In the genomic region with DNA sequence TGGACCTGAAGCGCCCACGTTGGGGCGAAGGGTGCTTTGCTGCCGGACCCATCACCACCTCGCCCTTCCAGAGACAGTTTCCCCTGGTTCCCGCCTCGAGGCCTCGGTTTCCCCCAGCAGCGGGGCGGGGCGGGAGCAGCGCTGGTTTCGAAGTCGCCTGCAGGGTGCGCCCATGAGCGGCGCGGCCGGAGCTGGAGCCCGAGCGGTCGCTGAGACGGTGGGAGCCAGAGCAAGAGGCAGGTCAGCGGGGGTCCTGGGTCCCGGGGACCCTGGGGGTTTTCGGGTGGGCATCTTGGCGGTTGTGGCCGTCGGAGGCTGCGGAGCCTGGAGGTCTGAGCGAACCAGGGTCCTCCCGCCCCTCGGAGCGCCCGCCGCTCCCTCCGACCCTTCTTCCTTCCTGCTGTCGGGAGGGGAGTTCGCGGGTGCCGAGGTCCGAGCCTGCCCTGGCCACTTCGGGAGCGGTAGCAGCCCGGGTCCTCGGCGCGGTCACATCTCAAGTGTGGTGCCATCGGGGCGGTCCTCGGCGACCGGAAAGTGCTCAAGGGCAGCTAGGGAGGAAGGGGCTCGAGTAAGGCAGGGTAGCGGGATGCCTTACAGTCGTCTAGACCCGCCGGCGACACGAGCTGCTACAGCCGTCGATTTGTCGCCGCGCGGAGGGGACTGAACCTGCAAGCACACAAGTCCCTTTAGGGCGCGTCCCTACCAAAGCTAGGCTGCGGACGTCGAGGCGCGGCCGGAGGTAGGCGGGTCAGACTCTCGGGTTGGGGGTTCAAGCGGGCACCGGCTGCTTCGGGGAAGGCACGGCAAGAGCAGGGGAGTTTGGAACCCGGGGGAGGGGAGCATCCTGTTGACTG, we compare ENCODE assay signal across 8 mouse cellular contexts. TPM values are rescaled to one million over a fixed set of nuclear protein-coding genes. Genes with fewer than 3 reads are reported as not detected.
DNase-seq lines count a peak whose midpoint lies in the region; ATAC-seq and TF ChIP-seq lines count a peak whose summit lies in the region.

No protein-coding gene starts in this region.

- peak; percentile 42 for ATAC-seq in granulocyte monocyte progenitor cell, adult 5-6 weeks (replicated peaks; ENCODE audit: poor library complexity, severe bottlenecking)
- peak; percentile 70 for ATAC-seq in intestine, embryonic 14.5 days (replicated peaks; ENCODE audit: low FRiP score, low TSS enrichment, low read depth)
- peak; percentile 52 for ATAC-seq in liver, embryonic 16.5 days (ENCODE audit: low read depth)

- peak overlapping the region; percentile 47 for H3K9ac ChIP-seq in intestine, embryonic 14.5 days (ENCODE audit: low read length)
- H3K9ac ChIP-seq in liver, embryonic 16.5 days (ENCODE audit: low read depth, low read length) = peak overlapping the region; percentile 61

- H3K9me3 ChIP-seq in intestine, embryonic 14.5 days (ENCODE audit: control insufficient read depth, low read length) = no peaks in the 10 kb centered on the region
- no peaks in the 10 kb centered on the region for H3K9me3 ChIP-seq in liver, embryonic 16.5 days (replicated peaks; ENCODE audit: control insufficient read depth, low read length)

- peak overlapping the region; percentile 73 for H3K4me2 ChIP-seq in intestine, embryonic 14.5 days (ENCODE audit: low read length)
- peak overlapping the region; percentile 67 for H3K4me2 ChIP-seq in liver, embryonic 16.5 days (ENCODE audit: low read depth, low read length)

- TF ChIP-seq CTCF in testis, adult 2 months (IDR thresholded peaks at IDR 0.05; ENCODE audit: control insufficient read depth, insufficient read depth, insufficient replicate concordance, low read depth, low read length) = 0 out of 2 replicates have a peak, but pooled peaks have one; percentile 26

- H3K27ac ChIP-seq in intestine, embryonic 14.5 days (ENCODE audit: low read depth) = 0 out of 2 replicates have a peak overlapping the region, but pooled peaks have one; percentile 38
- H3K27ac ChIP-seq in liver, embryonic 16.5 days (ENCODE audit: low read length) = no peak overlapping the region
- H3K27ac ChIP-seq in testis, adult 2 months (ENCODE audit: control insufficient read depth, insufficient read depth, low read depth, low read length) = no peak overlapping the region

- WGBS in intestine, embryonic 14.5 days = under 1% methylated on average over 76 of the region's 81 CpGs
- WGBS in liver, embryonic 16.5 days (ENCODE audit: insufficient replicate concordance) = under 1% methylated on average over 80 of the region's 81 CpGs

- H3K27me3 ChIP-seq in intestine, embryonic 14.5 days (replicated peaks; ENCODE audit: control insufficient read depth, insufficient read depth, low read length) = peaks cover 21% of the 10 kb centered on the region
- peaks cover 26% of the 10 kb centered on the region for H3K27me3 ChIP-seq in liver, embryonic 16.5 days (ENCODE audit: control insufficient read depth, insufficient read depth, low read depth, low read length)
- no peaks in the 10 kb centered on the region for H3K27me3 ChIP-seq in testis, adult 2 months (ENCODE audit: control insufficient read depth, insufficient read depth, low read length)

- H3K4me1 ChIP-seq in intestine, embryonic 14.5 days (replicated peaks; ENCODE audit: control insufficient read depth, insufficient read depth, low read length) = peaks cover 9% of the 10 kb centered on the region
- H3K4me1 ChIP-seq in liver, embryonic 16.5 days (ENCODE audit: control insufficient read depth, low read depth, low read length) = peaks cover 7% of the 10 kb centered on the region
- H3K4me1 ChIP-seq in testis, adult 2 months (ENCODE audit: control insufficient read depth, insufficient read depth, low read length) = peaks cover 12% of the 10 kb centered on the region

- peak; percentile 52 to 55 for DNase-seq in left cerebral cortex, adult 18-20 months (ENCODE audit: low spot score in 2 of 2)
- DNase-seq in left cerebral cortex, adult 9 months (ENCODE audit: low spot score in 2 of 2) = no peak
- DNase-seq in cerebellum, postnatal 4 days (ENCODE audit: low spot score in 2 of 2) = peak; percentile 41 to 82
- peak; percentile 87 for DNase-seq in intestine, embryonic 14.5 days (ENCODE audit: low spot score)
- peak; percentile 79 for DNase-seq in neural tube, embryonic 10.5 days (ENCODE audit: extremely low spot score, low spot score)

- no peak for TF ChIP-seq POLR2A in testis, adult 2 months (IDR thresholded peaks at IDR 0.05; ENCODE audit: control insufficient read depth, low read depth, low read length)

- no peaks in the 10 kb centered on the region; the same call in 1 of the 2 replicates for H3K36me3 ChIP-seq in intestine, embryonic 14.5 days (ENCODE audit: control insufficient read depth, insufficient read depth, low read length)
- H3K36me3 ChIP-seq in liver, embryonic 16.5 days (ENCODE audit: control insufficient read depth, insufficient read depth) = no peaks in the 10 kb centered on the region
- no peaks in the 10 kb centered on the region for H3K36me3 ChIP-seq in testis, adult 2 months (ENCODE audit: control insufficient read depth, insufficient read depth, low read length)

- H3K4me3 ChIP-seq in intestine, embryonic 14.5 days (ENCODE audit: low read depth, low read length) = peak overlapping the region; percentile 47
- H3K4me3 ChIP-seq in liver, embryonic 16.5 days (ENCODE audit: low read depth, low read length) = peak overlapping the region; percentile 63
- peak overlapping the region; percentile 58 for H3K4me3 ChIP-seq in testis, adult 2 months (ENCODE audit: control insufficient read depth, low read depth, low read length)

RNA-seq across cellular contexts. Expression of gene Adora2a, which starts 0.5 kb away (rescaled TPM):
- 10 to 100 TPM; 17.3 to 35.0 TPM for total RNA-seq in left cerebral cortex, adult 18-20 months (2021)
- 0.79 and 0.80 TPM in 2 replicates for total RNA-seq in granulocyte monocyte progenitor cell, adult 5-6 weeks (2014; fragmentation: Nextera tagmentation)
- 1.1 and 2.4 TPM in 2 replicates for total RNA-seq in granulocyte monocyte progenitor cell, adult 5-6 weeks (2017)
- polyA plus RNA-seq in intestine, embryonic 14.5 days (2014; fragmentation: Nextera tagmentation; extraction: Ambion mirVana) = 3.0 and 4.0 TPM in 2 replicates
- polyA plus RNA-seq in liver, embryonic 16.5 days (2015; fragmentation: Nextera tagmentation; extraction: Ambion mirVana) = 1.9 and 2.0 TPM in 2 replicates
- polyA plus RNA-seq in testis, adult 2 months (2012; rRNA removed) = 0.28 and 1.2 TPM in 2 replicates

Comparison
In these comparisons a context has a peak if more than half of its experiments do, and no peak if none do; other contexts are left out.
1. DNase-seq: peak in left cerebral cortex, adult 18-20 months (2 of 2), cerebellum, postnatal 4 days (2 of 2), intestine, embryonic 14.5 days (single experiment) and neural tube, embryonic 10.5 days (single experiment); none in left cerebral cortex, adult 9 months (0 of 2).
2. Peak in every context shown above with its lines, with median percentiles within 50 percentile points of each other: ATAC-seq and H3K4me3 ChIP-seq.